Mouse (Mus musculus) liver, embryonic 11.5 days (tissue): ENCODE results near the gene Gm43191. TPM values are rescaled to one million over a fixed set of nuclear protein-coding genes. Genes with fewer than 3 reads are reported as not detected.
"Not testable (repeated sequence)": the region's sequence is repeated elsewhere in the genome, so short reads cannot be mapped to it uniquely, and the experiment has no call there.

Source experiments
- ATAC-seq: fragments of 200-750 bp; cut with Nextera tagmentation; replicated peaks from 2 replicates; pipeline ENCODE4 v1.8.0; 2017; ENCODE audit warnings: moderate number of reproducible peaks, mild to moderate bottlenecking, moderate TSS enrichment, moderate library complexity; ENCODE audit not compliant: low FRiP score
- DNase-seq: peaks from one replicate; pipeline ENCODE4 v3.0.0-alpha.2; 2017; ENCODE audit warnings: low spot score
- H3K27ac ChIP-seq: fragments of 300-500 bp; sonication (generic); 2 replicates; pipeline ENCODE4 v1.5.1; 2014; ENCODE audit warnings: mild to moderate bottlenecking, low read depth, low read length, control low read depth
- H3K27me3 ChIP-seq: fragments of 300-500 bp; sonication (generic); replicated peaks from 2 replicates; pipeline ENCODE4 v1.6.1; 2014; ENCODE audit warnings: low read length, mixed read lengths; ENCODE audit not compliant: control insufficient read depth, insufficient read depth
- H3K36me3 ChIP-seq: fragments of 300-500 bp; sonication (generic); 2 replicates; pipeline ENCODE4 v1.6.1; 2014; ENCODE audit warnings: mild to moderate bottlenecking, low read length, moderate library complexity, mixed read lengths; ENCODE audit not compliant: control insufficient read depth, insufficient read depth
- H3K4me1 ChIP-seq: fragments of 300-500 bp; sonication (generic); replicated peaks from 2 replicates; pipeline ENCODE4 v1.6.1; 2014; ENCODE audit warnings: low read length, mixed read lengths; ENCODE audit not compliant: control insufficient read depth, insufficient read depth
- H3K4me2 ChIP-seq: fragments of 300-500 bp; sonication (generic); 2 replicates; pipeline ENCODE4 v1.6.1; 2014; ENCODE audit warnings: mild to moderate bottlenecking, control low read depth, moderate library complexity
- H3K4me3 ChIP-seq: fragments of 300-500 bp; sonication (generic); 2 replicates; pipeline ENCODE4 v1.5.1; 2014; ENCODE audit warnings: low read depth, low read length, control low read depth
- H3K9ac ChIP-seq: fragments of 300-500 bp; sonication (generic); 2 replicates; pipeline ENCODE4 v1.6.1; 2014; ENCODE audit warnings: low read depth, low read length, control low read depth
- H3K9me3 ChIP-seq: fragments of 300-500 bp; sonication (generic); 2 replicates; pipeline ENCODE4 v1.6.1; 2016; ENCODE audit warnings: low read length, inconsistent platforms, mixed read lengths; ENCODE audit not compliant: control insufficient read depth
- WGBS: fragments of 180-500 bp; shearing (Covaris S2); extraction: QIAGEN DNeasy Blood & Tissue Kit; methylation state at CpG from one replicate; pipeline ENCODE4 v1.1.7; 2014; 5-methylcytosine and 5-hydroxymethylcytosine counted together
- polyA plus RNA-seq: library from polyadenylated mRNA; unstranded; fragments of >200 nt; fragmentation: Nextera tagmentation; extraction: Ambion mirVana; gene quantifications from 2 replicates; pipeline ENCODE4 v1.2.1, GENCODE M21; 2014

Gm43191 gene
- polyA plus RNA-seq, 1 experiment from 2014 or later = 0.30 TPM

DNA sequence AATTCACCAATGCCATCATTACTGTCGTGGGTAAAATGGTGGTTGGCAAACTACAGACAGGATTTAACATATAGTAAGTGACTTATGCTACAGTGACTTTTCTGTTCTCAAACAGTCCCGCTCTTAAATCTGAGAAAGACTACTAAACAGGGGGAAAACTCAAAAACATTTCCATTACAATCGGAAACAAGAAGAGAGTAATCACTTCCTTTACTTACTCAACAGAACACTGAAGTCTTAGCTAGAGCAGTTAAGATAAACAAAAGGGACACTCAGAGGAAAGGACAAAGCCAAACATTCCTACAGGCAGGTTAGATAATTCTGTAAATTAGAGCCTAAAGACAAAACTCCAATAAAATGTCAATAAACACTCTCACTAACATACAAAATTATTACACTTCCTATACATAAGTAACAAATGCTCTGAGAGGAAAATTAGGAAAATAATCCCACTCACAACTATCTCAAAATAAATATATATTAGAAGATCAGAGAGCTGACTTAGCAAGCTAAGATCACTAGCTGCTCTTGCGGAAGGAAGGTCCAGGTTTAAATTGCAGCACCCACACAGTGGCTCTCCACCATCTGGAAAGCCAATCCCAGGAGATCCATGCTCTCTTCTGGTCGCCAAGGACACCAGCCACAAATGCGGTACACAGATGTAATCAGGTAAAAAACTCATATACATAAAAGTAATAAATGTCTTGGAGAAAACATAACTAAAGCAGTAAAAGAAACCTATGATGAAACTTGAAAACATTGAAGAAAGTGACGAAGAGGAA lies 24.7 kb downstream of the Gm43191 start:
- Histone ChIP-seq H3K9ac (no peak overlapping the region), H3K27me3 (no peaks in the 10 kb centered on the region), H3K4me2 (no peak overlapping the region), H3K9me3 (no peaks in the 10 kb centered on the region), H3K4me3 (no peak overlapping the region), H3K4me1 (peaks cover 42% of the 10 kb centered on the region), H3K27ac (no peak overlapping the region), H3K36me3 (no peaks in the 10 kb centered on the region)
- no peak for ATAC-seq
- 75% methylated on average over 7 of the region's 7 CpGs for WGBS
- DNase-seq = no peak

DNA sequence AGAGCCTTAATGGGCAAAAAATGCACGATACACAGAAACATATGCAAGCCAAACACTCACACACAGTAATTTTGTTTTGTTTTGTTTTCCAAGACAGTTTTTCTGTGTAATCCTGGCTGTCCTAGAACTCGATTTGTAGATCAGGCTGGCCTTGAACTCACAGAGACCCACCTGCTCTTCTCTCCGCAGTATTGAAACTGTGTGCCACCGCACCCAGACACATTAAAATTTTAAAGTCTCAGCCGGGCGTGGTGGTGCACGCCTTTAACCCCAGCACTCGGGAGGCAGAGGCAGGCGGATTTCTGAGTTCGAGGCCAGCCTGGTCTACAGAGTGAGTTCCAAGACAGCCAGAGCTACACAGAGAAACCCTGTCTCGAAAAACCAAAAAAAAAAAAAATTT lies 27.0 kb downstream of the Gm43191 start:
- H3K27me3 ChIP-seq, H3K4me2 ChIP-seq, H3K4me3 ChIP-seq, H3K9ac ChIP-seq, H3K9me3 ChIP-seq, DNase-seq, H3K36me3 ChIP-seq, ATAC-seq, H3K27ac ChIP-seq: not testable (repeated sequence)
- 83% methylated on average over 11 of the region's 11 CpGs for WGBS
- peaks cover 31% of the 10 kb centered on the region for H3K4me1 ChIP-seq

DNA sequence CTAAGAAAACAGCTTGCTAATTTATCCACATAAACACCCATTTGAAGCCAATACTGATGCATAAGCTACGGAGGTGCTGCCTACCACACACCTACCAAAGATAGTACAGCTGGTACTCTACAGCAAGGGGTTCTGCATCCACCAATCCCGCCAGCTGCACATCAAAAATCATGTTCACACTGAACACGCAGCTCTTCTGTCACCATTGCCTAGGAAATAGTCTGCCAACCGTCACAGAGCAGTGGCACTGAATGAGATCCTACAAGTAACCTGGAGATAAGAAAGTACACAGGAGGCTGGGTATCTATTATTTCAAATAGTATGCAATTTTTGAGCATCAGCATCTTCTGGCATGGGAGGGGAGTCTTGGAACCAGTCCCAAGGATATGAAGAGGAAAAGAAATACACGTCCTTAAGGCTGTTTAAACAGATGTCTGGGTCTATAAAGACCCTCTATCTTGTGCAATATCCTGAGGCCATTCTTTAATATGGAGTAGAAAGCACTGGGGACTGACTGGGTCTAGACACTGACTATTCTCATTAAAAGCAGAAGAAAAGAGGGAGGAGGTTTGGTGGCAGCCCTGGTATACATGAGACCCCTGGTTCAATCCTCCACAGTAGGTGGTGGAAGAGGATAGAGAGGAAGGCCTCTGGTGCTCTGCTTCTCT lies 27.6 kb downstream of the Gm43191 start:
- 71% methylated on average over 5 of the region's 5 CpGs for WGBS
- DNase-seq (no peak), ATAC-seq (no peak)
- no peak overlapping the region for H3K27ac ChIP-seq
- peaks cover 28% of the 10 kb centered on the region for H3K4me1 ChIP-seq
- H3K36me3 ChIP-seq = peaks cover 2% of the 10 kb centered on the region; the same call in 1 of the 2 replicates
- no peaks in the 10 kb centered on the region for H3K27me3 ChIP-seq
- H3K4me3 ChIP-seq = no peak overlapping the region
- no peak overlapping the region for H3K9ac ChIP-seq
- H3K9me3 ChIP-seq = no peaks in the 10 kb centered on the region
- H3K4me2 ChIP-seq = no peak overlapping the region

DNA sequence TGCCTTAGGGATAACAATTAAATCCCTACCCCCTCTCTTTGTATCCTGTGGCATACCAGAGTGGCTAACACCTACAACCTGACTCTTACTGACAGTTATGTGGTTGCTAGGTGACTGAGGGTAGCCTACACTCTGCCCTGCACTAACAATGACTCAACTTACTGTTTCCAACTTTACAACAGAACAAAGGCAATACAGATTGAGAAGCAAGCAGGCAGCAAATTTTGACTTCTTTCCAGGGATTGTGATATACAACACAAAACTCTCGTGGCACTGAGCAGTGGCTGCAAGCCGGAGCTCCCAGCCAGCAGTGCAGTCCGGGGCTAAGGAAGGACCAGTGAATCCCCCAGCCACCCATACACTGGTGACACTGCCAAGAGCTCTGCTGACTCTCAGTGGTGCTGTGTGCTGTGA lies 29.0 kb downstream of the Gm43191 start:
- no peak overlapping the region for H3K9ac ChIP-seq
- no peaks in the 10 kb centered on the region for H3K27me3 ChIP-seq
- peaks cover 18% of the 10 kb centered on the region for H3K4me1 ChIP-seq
- DNase-seq = no peak
- ATAC-seq = 0 out of 2 replicates have a peak, but pooled peaks have one; percentile 26
- WGBS = 77% methylated on average over 3 of the region's 3 CpGs
- H3K4me2 ChIP-seq = no peak overlapping the region
- H3K9me3 ChIP-seq = no peaks in the 10 kb centered on the region
- no peak overlapping the region for H3K4me3 ChIP-seq
- peaks cover 4% of the 10 kb centered on the region; the same call in 1 of the 2 replicates for H3K36me3 ChIP-seq
- H3K27ac ChIP-seq = no peak overlapping the region

DNA sequence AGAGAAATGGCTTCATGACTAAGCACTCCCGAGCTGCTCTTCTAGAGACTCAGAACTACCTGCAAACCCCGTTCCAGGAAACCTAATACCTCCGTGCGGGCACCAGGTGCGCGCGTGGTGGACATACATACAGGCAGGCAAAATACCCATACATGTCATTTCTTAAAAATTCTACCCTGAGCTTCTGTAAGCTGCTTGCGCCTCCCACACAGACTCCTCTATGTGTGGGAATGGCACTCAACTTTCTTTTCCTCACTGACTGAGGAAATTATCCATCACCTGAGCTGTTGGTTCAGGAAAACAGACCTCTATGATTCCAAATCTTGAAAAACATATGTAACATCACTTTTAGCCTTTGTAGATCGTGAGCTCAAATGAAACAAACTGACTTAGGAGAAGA lies 30.4 kb downstream of the Gm43191 start:
- 93% methylated on average over 9 of the region's 9 CpGs for WGBS
- no peak overlapping the region for H3K4me2 ChIP-seq
- ATAC-seq (no peak), DNase-seq (no peak)
- no peaks in the 10 kb centered on the region for H3K9me3 ChIP-seq
- no peaks in the 10 kb centered on the region for H3K27me3 ChIP-seq
- no peak overlapping the region for H3K27ac ChIP-seq
- no peak overlapping the region for H3K9ac ChIP-seq
- H3K36me3 ChIP-seq = peaks cover 9% of the 10 kb centered on the region
- H3K4me3 ChIP-seq = no peak overlapping the region
- peaks cover 15% of the 10 kb centered on the region for H3K4me1 ChIP-seq

DNA sequence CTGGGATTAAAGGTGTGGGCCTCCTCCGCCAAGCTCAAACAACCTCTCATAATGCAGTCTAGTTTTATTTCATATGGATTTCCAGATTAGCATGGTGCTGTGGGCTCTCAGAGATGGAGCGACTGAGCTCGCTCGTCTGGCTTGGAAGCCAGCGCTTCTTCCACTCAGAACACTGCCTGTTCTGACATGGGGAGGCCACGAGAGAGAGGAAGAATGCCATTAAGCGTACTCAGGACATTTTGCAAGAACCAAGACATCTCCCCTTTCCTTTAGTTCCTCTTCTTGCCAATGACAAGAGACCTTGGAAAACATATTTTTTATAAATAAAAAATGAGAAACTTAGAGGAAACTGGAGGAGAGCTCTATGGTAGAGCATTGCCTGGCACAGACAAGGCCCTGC lies 32.3 kb downstream of the Gm43191 start:
- DNase-seq = no peak
- Histone ChIP-seq H3K4me3 (no peak overlapping the region), H3K27ac (no peak overlapping the region), H3K4me1 (peaks cover 12% of the 10 kb centered on the region), H3K9ac (no peak overlapping the region), H3K27me3 (no peaks in the 10 kb centered on the region), H3K36me3 (peaks cover 17% of the 10 kb centered on the region), H3K4me2 (no peak overlapping the region), H3K9me3 (no peaks in the 10 kb centered on the region)
- no peak for ATAC-seq
- 86% methylated on average over 7 of the region's 7 CpGs for WGBS

DNA sequence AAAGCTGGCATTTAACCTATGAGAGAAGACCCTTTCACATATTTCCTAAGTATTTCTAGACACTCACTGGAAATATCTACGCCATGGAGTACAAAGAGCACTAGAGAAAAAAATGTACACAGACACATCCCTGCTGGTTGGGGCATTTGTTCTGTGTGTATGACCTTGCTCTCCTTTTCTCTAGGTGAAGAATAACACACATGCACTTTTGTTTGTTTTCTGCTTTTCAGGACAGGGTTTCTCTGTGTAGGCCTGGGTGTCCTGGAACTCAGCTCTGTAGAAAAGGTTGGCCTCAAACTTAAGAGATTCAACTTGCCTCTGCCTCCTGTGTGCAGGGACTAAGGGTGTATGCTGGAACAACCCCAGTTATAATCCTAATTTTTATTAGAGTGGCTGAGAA lies 34.7 kb downstream of the Gm43191 start:
- ATAC-seq = no peak
- H3K4me2 ChIP-seq = no peak overlapping the region
- DNase-seq = no peak
- H3K9me3 ChIP-seq = no peaks in the 10 kb centered on the region
- no peaks in the 10 kb centered on the region for H3K27me3 ChIP-seq
- H3K36me3 ChIP-seq = peaks cover 31% of the 10 kb centered on the region
- no peak overlapping the region for H3K27ac ChIP-seq
- no peak overlapping the region for H3K9ac ChIP-seq
- WGBS = 93% methylated on average over 1 of the region's 1 CpGs
- no peaks in the 10 kb centered on the region for H3K4me1 ChIP-seq
- no peak overlapping the region for H3K4me3 ChIP-seq

DNA sequence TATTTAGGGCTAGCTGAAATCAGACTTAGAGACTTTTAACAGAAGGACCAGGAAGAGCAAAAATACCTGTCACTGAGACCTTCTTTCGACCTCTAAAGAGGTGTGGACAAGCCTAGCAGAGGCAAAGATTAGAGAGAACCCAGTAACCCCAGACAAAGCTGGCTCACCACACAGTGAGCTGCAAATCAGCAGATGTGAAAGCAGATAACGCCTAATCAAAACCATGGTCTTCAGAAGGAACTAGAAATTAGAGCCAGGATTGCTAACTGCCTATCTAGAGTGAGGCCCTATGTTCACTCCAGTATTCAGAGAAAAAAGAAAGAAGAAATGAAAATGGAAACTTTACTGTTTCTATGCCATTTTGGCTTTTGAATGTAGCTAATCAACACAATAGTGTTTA lies 38.7 kb downstream of the Gm43191 start:
- no peak for DNase-seq
- no peak overlapping the region for H3K4me2 ChIP-seq
- 80% methylated on average over 2 of the region's 2 CpGs for WGBS
- H3K4me3 ChIP-seq = no peak overlapping the region
- H3K27ac ChIP-seq = no peak overlapping the region
- ATAC-seq = peak; percentile 39; the same call in 1 of the 2 replicates
- H3K27me3 ChIP-seq = no peaks in the 10 kb centered on the region
- H3K9ac ChIP-seq = no peak overlapping the region
- H3K36me3 ChIP-seq = peaks cover 58% of the 10 kb centered on the region
- no peaks in the 10 kb centered on the region for H3K9me3 ChIP-seq
- no peaks in the 10 kb centered on the region for H3K4me1 ChIP-seq
